Mouse (Mus musculus) liver, postnatal 0 days (tissue): Measurements from ENCODE around the gene Smtnl1. TPM values are rescaled to one million over a fixed set of nuclear protein-coding genes. Genes with fewer than 3 reads are reported as not detected.

Experiments
- ATAC-seq: fragments of 200-750 bp; cut with Nextera tagmentation; 2 replicates; pipeline ENCODE4 v1.8.0; 2017; ENCODE audit warnings: mild to moderate bottlenecking, moderate library complexity
- DNase-seq: peaks from one replicate; pipeline ENCODE4 v3.0.0-alpha.2; 2016
- H3K27ac ChIP-seq: fragments of 300-500 bp; sonication (generic); 2 replicates; pipeline ENCODE4 v1.5.1; 2014; ENCODE audit warnings: antibody characterized with exemption, moderate library complexity, mild to moderate bottlenecking, low read depth
- H3K27me3 ChIP-seq: fragments of 300-500 bp; sonication (generic); 2 replicates; pipeline ENCODE4 v1.6.1; 2014; ENCODE audit warnings: low read length, control low read depth, mixed read lengths; ENCODE audit not compliant: insufficient read depth
- H3K36me3 ChIP-seq: fragments of 300-500 bp; sonication (generic); replicated peaks from 2 replicates; pipeline ENCODE4 v1.6.1; 2014; ENCODE audit warnings: mild to moderate bottlenecking, control low read depth, low read length, moderate library complexity, mixed read lengths; ENCODE audit not compliant: insufficient read depth
- H3K4me1 ChIP-seq: fragments of 300-500 bp; sonication (generic); 2 replicates; pipeline ENCODE4 v1.6.1; 2014; ENCODE audit warnings: antibody characterized with exemption, mild to moderate bottlenecking, control low read depth; ENCODE audit not compliant: insufficient read depth
- H3K4me2 ChIP-seq: fragments of 300-500 bp; sonication (generic); 2 replicates; pipeline ENCODE4 v1.6.1; 2014; ENCODE audit warnings: low read depth, mild to moderate bottlenecking, low read length, moderate library complexity, mixed read lengths
- H3K4me3 ChIP-seq: fragments of 300-500 bp; sonication (generic); 2 replicates; pipeline ENCODE4 v1.5.1; 2014; ENCODE audit warnings: low read depth, low read length
- H3K9ac ChIP-seq: fragments of 300-500 bp; sonication (generic); replicated peaks from 2 replicates; pipeline ENCODE4 v1.6.1; 2014; ENCODE audit warnings: mild to moderate bottlenecking, moderate library complexity
- H3K9me3 ChIP-seq: fragments of 300-500 bp; sonication (generic); 2 replicates; pipeline ENCODE4 v1.6.1; 2016; ENCODE audit warnings: mild to moderate bottlenecking, control low read depth, low read length, mixed read lengths
- CTCF ChIP-seq: sonication (generic); IDR thresholded peaks from 2 replicates; pipeline ENCODE4 v1.5.1; 2016; ENCODE audit warnings: antibody characterized with exemption, low read depth
- EP300 ChIP-seq: IDR thresholded peaks from 2 replicates; pipeline ENCODE4 v1.6.1; 2016; ENCODE audit warnings: antibody characterized with exemption, low read depth, mild to moderate bottlenecking
- WGBS: fragments of 180-500 bp; shearing (Covaris S2); extraction: QIAGEN DNeasy Blood & Tissue Kit; methylation state at CpG from one replicate; pipeline ENCODE4 v1.1.7; 2014; ENCODE audit not compliant: insufficient replicate concordance; 5-methylcytosine and 5-hydroxymethylcytosine counted together
- polyA plus RNA-seq: library from polyadenylated mRNA; unstranded; fragments of >200 nt; fragmentation: Nextera tagmentation; extraction: Ambion mirVana; gene quantifications from 2 replicates; pipeline ENCODE4 v1.2.1, GENCODE M21; 2015

Gene Smtnl1
- polyA plus RNA-seq, result 0.15 and 0.98 TPM in 2 replicates

DNA sequence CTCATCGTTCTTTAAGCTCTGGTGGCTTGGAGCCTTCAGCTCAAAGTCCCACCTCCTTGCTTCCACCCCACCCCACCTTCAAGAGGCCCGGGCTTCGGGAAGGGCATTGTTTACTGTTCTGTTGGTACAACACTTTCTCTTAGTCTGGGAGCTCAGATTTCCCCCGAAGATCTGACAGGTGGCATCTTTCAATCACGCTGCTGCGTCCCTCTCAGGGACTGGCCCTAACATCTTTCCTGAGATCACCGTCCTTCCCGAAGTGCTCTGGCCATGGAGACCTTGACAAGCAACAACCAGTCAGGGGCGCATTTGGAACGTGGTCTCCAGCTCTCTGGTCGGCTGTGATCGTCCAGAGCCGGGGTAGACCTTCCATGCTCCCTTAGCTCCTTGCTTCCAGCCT is at the start of gene Smtnl1:
TSS of gene Smtnl1 (minus strand) at position 101 of the 400 bp plus-strand sequence.
- peaks cover 8% of the 10 kb centered on the region for H3K4me1 ChIP-seq
- no peak within 1 kb of the TSS for H3K4me2 ChIP-seq
- no peaks in the 10 kb centered on the region for H3K9me3 ChIP-seq
- TF ChIP-seq EP300, result no peak
- no peak for TF ChIP-seq CTCF
- H3K4me3 ChIP-seq, result no peak within 1 kb of the TSS
- no peak within 1 kb of the TSS for H3K27ac ChIP-seq
- WGBS, result 37% methylated on average over 13 of the region's 13 CpGs
- DNase-seq (no peak), ATAC-seq (no peak)
- H3K9ac ChIP-seq, result no peak within 1 kb of the TSS
- peaks cover 20% of the 10 kb centered on the region; the same call in 1 of the 2 replicates for H3K27me3 ChIP-seq
- no peaks in the 10 kb centered on the region for H3K36me3 ChIP-seq

DNA sequence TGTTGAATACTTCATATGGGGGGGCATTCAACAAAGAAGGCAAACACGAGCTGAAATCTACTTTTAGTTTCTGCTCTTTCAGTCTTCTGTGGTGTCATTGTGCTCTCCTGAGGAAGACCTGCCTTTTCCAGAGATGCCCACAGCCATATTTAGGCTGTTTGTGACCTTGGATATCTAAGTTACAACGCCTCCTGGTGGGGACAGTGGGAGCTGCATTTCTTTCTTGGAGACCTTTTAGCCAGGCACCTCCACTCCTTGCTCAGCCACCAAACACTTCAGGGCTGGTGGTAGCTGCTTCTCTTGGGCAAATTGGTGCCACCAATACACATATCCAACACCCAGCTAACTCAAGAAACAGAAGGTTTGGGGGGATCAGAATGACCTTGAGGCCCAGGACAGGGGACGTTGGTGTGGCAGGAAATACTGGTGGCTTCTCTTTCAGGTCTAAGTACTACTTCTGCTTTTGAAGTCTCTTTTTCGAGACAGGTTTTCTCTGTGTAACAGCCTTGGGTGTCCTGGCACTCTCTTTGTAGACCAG is 48.2 kb upstream of the Smtnl1 start:
- H3K36me3 ChIP-seq, result no peaks in the 10 kb centered on the region
- DNase-seq (peak; percentile 74), ATAC-seq (no peak)
- 26% methylated on average over 4 of the region's 4 CpGs for WGBS
- H3K9ac ChIP-seq, result no peak overlapping the region
- H3K4me3 ChIP-seq, result no peak overlapping the region
- no peak overlapping the region for H3K4me2 ChIP-seq
- H3K9me3 ChIP-seq, result no peaks in the 10 kb centered on the region
- peaks cover 17% of the 10 kb centered on the region for H3K4me1 ChIP-seq
- peaks cover 85% of the 10 kb centered on the region for H3K27me3 ChIP-seq
- peak; percentile 74 for TF ChIP-seq CTCF
- TF ChIP-seq EP300, result no peak
- H3K27ac ChIP-seq, result no peak overlapping the region

DNA sequence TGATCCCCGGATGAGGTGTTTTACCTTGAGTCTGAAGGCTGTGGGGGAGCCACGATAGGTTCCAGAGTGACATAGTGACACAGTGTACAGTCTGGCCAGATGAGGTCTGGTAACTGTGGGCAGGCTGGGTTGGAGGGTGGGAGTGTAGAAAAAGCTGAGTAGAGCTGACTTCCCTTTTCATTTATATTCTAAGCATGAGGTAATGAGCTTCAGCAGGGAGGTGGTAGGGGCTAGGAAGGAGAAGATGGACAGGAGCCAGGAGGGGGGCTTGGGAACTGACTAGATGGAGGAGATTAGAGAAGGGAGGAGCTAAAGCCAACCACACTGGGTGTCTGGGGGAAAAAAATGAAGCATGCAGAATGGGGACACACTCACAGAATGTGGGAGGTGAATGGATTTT is 46.5 kb upstream of the Smtnl1 start:
- no peak for TF ChIP-seq CTCF
- no peak for TF ChIP-seq EP300
- Histone ChIP-seq H3K36me3 (peaks cover 2% of the 10 kb centered on the region; the same call in 1 of the 2 replicates), H3K4me1 (peaks cover 19% of the 10 kb centered on the region), H3K9ac (no peak overlapping the region), H3K9me3 (no peaks in the 10 kb centered on the region), H3K27ac (no peak overlapping the region), H3K4me2 (no peak overlapping the region), H3K4me3 (no peak overlapping the region), H3K27me3 (peaks cover 73% of the 10 kb centered on the region)
- no peak for DNase-seq
- WGBS, result 33% methylated on average over 2 of the region's 2 CpGs
- ATAC-seq, result no peak

DNA sequence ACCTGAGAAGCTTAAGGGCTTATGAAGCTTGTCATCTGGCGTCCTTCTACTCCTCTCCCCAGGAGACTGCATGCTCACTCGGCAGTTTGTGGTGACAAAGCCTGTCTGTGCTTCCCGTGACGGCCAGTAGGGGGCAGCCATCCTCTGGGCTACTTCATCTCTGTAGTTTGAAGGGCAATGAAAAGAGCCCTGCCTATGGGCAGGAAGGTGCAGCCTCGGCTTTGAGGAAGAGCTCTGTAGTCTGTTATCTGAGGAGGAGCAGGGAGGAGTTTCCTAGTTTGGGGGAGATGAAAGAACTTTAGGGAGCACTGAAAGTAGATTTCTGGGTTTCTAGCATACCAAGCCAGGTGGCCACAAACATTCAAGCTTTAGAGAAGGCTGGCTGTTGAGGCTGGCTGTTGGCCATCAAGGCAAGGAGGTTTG is 46.1 kb upstream of the Smtnl1 start:
- ATAC-seq (peak; percentile 60), DNase-seq (peak; percentile 89)
- Histone ChIP-seq H3K27me3 (peaks cover 69% of the 10 kb centered on the region), H3K4me1 (peaks cover 19% of the 10 kb centered on the region), H3K9ac (no peak overlapping the region), H3K9me3 (no peaks in the 10 kb centered on the region), H3K4me3 (no peak overlapping the region), H3K4me2 (no peak overlapping the region), H3K27ac (no peak overlapping the region), H3K36me3 (peaks cover 6% of the 10 kb centered on the region; the same call in 1 of the 2 replicates)
- TF ChIP-seq CTCF (peak; percentile 96), EP300 (no peak)
- WGBS, result 3% methylated on average over 5 of the region's 5 CpGs

DNA sequence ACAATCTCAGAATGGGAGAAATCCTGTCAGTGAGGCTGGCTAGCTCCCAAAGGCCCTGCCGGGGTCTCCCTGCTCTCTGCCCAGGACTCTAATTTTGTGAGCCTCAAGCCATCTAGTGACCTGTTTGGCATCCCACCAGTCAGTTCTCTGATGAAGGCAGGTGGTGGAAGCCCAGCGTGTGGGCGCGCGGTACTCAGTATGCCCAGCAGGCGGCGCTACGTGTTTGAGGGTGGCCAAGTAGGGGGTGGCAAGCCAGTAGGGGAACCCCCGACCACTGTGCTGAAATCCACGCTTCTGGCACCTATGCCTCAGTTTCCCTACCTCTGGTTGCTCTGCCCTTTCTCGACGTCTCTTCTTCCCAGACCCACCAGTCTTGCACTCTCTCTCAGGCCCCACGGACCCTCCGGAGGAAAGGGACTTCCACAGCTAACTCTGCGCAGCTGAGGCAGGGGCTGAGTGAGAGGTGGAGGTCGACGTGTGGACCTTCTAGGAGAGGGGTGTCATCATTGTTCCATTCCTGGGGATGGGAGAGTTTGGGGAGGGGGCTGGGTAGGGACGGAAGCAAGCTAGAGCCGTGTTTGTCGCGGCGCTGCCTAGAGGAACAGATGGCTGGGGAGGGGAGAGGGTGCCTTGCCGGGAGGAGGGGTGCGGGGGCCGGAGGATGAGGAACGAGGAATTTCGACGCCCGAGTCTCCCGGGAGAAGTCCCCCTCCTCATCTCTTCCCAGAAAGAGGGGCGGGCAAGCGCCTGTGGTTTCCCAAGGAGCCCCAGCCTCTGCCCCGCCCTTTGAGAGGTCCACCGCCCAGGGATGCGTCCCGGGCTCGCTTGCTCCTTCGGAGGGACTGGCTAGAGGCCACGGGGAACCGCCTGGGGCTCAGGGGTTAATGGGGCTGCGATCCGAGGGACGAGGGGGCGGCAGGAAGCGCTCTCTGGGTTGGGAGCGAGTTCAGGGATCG is 43.4 kb upstream of the Smtnl1 start:
- peaks cover 42% of the 10 kb centered on the region for H3K27me3 ChIP-seq
- WGBS, result 4% methylated on average over 41 of the region's 47 CpGs
- H3K9ac ChIP-seq, result no peak overlapping the region
- H3K4me2 ChIP-seq, result peak overlapping the region; percentile 27
- peak overlapping the region; percentile 2; the same call in 1 of the 2 replicates for H3K4me3 ChIP-seq
- H3K4me1 ChIP-seq, result peaks cover 11% of the 10 kb centered on the region; the same call in 1 of the 2 replicates
- ATAC-seq, result 0 out of 2 replicates have a peak, but pooled peaks have one; percentile 31
- TF ChIP-seq CTCF (peak; percentile 88), EP300 (no peak)
- H3K36me3 ChIP-seq, result peaks cover 31% of the 10 kb centered on the region
- H3K27ac ChIP-seq, result no peak overlapping the region
- H3K9me3 ChIP-seq, result no peaks in the 10 kb centered on the region
- peak; percentile 80 for DNase-seq

DNA sequence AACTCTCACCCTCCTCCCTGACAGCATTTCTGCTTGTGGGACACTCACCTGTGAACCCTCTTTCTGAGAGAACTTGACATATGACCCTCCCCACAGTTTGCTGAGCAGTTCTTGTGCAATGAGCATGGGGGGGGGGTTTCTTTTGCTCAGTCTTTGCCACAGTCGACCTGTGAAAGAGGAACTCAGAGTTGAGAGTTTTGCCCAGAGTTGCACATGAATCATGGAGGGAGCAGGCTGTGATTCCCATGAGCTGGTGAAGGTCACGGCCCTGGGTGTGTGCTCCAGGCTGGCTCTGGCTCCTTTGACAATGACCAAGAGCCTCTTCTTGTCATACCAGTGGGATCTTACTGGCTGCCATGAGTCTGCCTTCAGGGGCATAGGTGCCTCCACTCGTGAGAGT is 39.8 kb upstream of the Smtnl1 start:
- peaks cover 64% of the 10 kb centered on the region for H3K36me3 ChIP-seq
- no peak overlapping the region for H3K9ac ChIP-seq
- no peaks in the 10 kb centered on the region for H3K9me3 ChIP-seq
- 64% methylated on average over 3 of the region's 3 CpGs for WGBS
- no peak overlapping the region for H3K4me3 ChIP-seq
- DNase-seq (no peak), ATAC-seq (no peak)
- peaks cover 7% of the 10 kb centered on the region; the same call in 1 of the 2 replicates for H3K4me1 ChIP-seq
- no peak overlapping the region for H3K4me2 ChIP-seq
- peaks cover 19% of the 10 kb centered on the region for H3K27me3 ChIP-seq
- H3K27ac ChIP-seq, result no peak overlapping the region
- no peak for TF ChIP-seq EP300
- no peak for TF ChIP-seq CTCF
